Mouse (Mus musculus): ENCODE results near the gene Gmip. TPM values are rescaled to one million over a fixed set of nuclear protein-coding genes. Genes with fewer than 3 reads are reported as not detected.

Gmip gene
- polyA plus RNA-seq, 1 experiment from 2014 or later, result 8.6 TPM

Other genes starting within 250 kb of the Gmip start
- gene Zfp868, start 183.1 kb upstream of the Gmip start, polyA plus RNA-seq (2014; fragmentation: Nextera tagmentation; extraction: Ambion mirVana), result 17.3 and 19.8 TPM in 2 replicates
- gene Zfp964, start 154.2 kb upstream of the Gmip start, polyA plus RNA-seq (2014; fragmentation: Nextera tagmentation; extraction: Ambion mirVana), result 1.5 and 1.8 TPM in 2 replicates
- gene Zfp869, start 98.0 kb upstream of the Gmip start, polyA plus RNA-seq (2014; fragmentation: Nextera tagmentation; extraction: Ambion mirVana), result 24.7 and 30.1 TPM in 2 replicates
- 6.4 and 8.3 TPM in 2 replicates for gene Zfp963, start 58.7 kb upstream of the Gmip start, polyA plus RNA-seq (2014; fragmentation: Nextera tagmentation; extraction: Ambion mirVana)
- 0.22 and 0.43 TPM in 2 replicates for gene Gm20422, start 33.8 kb upstream of the Gmip start, polyA plus RNA-seq (2014; fragmentation: Nextera tagmentation; extraction: Ambion mirVana)
- gene Atp13a1, start 17.5 kb upstream of the Gmip start, polyA plus RNA-seq (2014; fragmentation: Nextera tagmentation; extraction: Ambion mirVana), result 41.8 and 42.9 TPM in 2 replicates
- gene Zfp866, start 17.5 kb upstream of the Gmip start, polyA plus RNA-seq (2014; fragmentation: Nextera tagmentation; extraction: Ambion mirVana), result 26.0 and 29.9 TPM in 2 replicates
- 0.86 and 0.92 TPM in 2 replicates for gene Lpar2, start 13.8 kb downstream of the Gmip start, polyA plus RNA-seq (2014; fragmentation: Nextera tagmentation; extraction: Ambion mirVana)
- gene Pbx4, start 23.8 kb downstream of the Gmip start, polyA plus RNA-seq (2014; fragmentation: Nextera tagmentation; extraction: Ambion mirVana), result 8.4 and 9.0 TPM in 2 replicates
- gene Cilp2, start 79.0 kb downstream of the Gmip start, polyA plus RNA-seq (2014; fragmentation: Nextera tagmentation; extraction: Ambion mirVana), result 1.1 and 1.3 TPM in 2 replicates
- gene Tssk6, start 93.5 kb downstream of the Gmip start, polyA plus RNA-seq (2014; fragmentation: Nextera tagmentation; extraction: Ambion mirVana), result 2.5 and 3.1 TPM in 2 replicates
- 185 and 201 TPM in 2 replicates for gene Ndufa13, start 93.9 kb downstream of the Gmip start, polyA plus RNA-seq (2014; fragmentation: Nextera tagmentation; extraction: Ambion mirVana)
- gene Yjefn3, start 94.0 kb downstream of the Gmip start, polyA plus RNA-seq (2014; fragmentation: Nextera tagmentation; extraction: Ambion mirVana), result 3.6 and 3.8 TPM in 2 replicates
- gene Gatad2a, start 187.7 kb downstream of the Gmip start, polyA plus RNA-seq (2014; fragmentation: Nextera tagmentation; extraction: Ambion mirVana), result 49.4 and 50.4 TPM in 2 replicates
- gene Mau2, start 234.1 kb downstream of the Gmip start, polyA plus RNA-seq (2014; fragmentation: Nextera tagmentation; extraction: Ambion mirVana), result 45.8 and 49.1 TPM in 2 replicates
- gene Sugp1, start 234.1 kb downstream of the Gmip start, polyA plus RNA-seq (2014; fragmentation: Nextera tagmentation; extraction: Ambion mirVana), result 25.1 and 33.5 TPM in 2 replicates

All from embryonic facial prominence, embryonic 14.5 days (tissue).